Mouse (Mus musculus) small intestine, adult 10 weeks (tissue): ENCODE measurements around the gene Dlat. TPM values are rescaled to one million over a fixed set of nuclear protein-coding genes. Genes with fewer than 3 reads are reported as not detected.

ENCODE experiments used
- polyA plus RNA-seq: library from polyadenylated mRNA; stranded (reverse); fragments of 350-450 nt; fragmentation: Illumina TruSeq; extraction: RNeasy Lipid Tissue Mini Kit (QIAGEN cat#74804); gene quantifications from one replicate; pipeline ENCODE4 v1.2.3, GENCODE M21; 2014; ENCODE audit warnings: low replicate concordance

The Dlat gene
- polyA plus RNA-seq: 120 TPM

GRCm38 (mm10) chr9:50659392-50660217, at the start of gene Dlat:
Gene Dlat, minus strand, starts transcription at chr9:50659780.

GRCm38 (mm10) chr9:50616766-50617603, 42.6 kb downstream of the Dlat start, which contains the start of the genes Pih1d2 and Nkapd1:
Gene Pih1d2, plus strand, starts transcription at chr9:50617321.
Gene Nkapd1, minus strand, starts transcription at chr9:50617464.

GRCm38 (mm10) chr9:50603189-50603997, 56.2 kb downstream of the Dlat start, which contains the start of the genes Sdhd and Timm8b:
Gene Sdhd, minus strand, starts transcription at chr9:50603812.
Gene Timm8b, plus strand, starts transcription at chr9:50603910.

Other genes starting within 250 kb of the Dlat start
- 1.9 TPM for gene Plet1, start 165.3 kb downstream of the Dlat start, polyA plus RNA-seq
- 151 TPM for gene Pts, start 131.1 kb downstream of the Dlat start, polyA plus RNA-seq
- 1,608 TPM for gene Il18, start 105.0 kb downstream of the Dlat start, polyA plus RNA-seq
- gene Bco2, start 104.6 kb downstream of the Dlat start, polyA plus RNA-seq: 142 TPM
- 17.0 TPM for gene Tex12, start 98.5 kb downstream of the Dlat start, polyA plus RNA-seq
- gene Sdhd, start 56.0 kb downstream of the Dlat start, polyA plus RNA-seq: 577 TPM
- gene Timm8b, start 55.9 kb downstream of the Dlat start, polyA plus RNA-seq: 92.0 TPM
- 1.4 TPM for gene Pih1d2, start 42.5 kb downstream of the Dlat start, polyA plus RNA-seq
- 92.4 TPM for gene Nkapd1, start 42.3 kb downstream of the Dlat start, polyA plus RNA-seq
- 2.3 TPM for gene Dixdc1, start 79.7 kb upstream of the Dlat start, polyA plus RNA-seq
- gene 2310030G06Rik, start 86.8 kb upstream of the Dlat start, polyA plus RNA-seq: 78.6 TPM
- gene Cryab, start 91.5 kb upstream of the Dlat start, polyA plus RNA-seq: 1.9 TPM
- gene Hspb2, start 92.6 kb upstream of the Dlat start, polyA plus RNA-seq: not detected
- 5.8 TPM for gene Fdxacb1, start 108.5 kb upstream of the Dlat start, polyA plus RNA-seq
- gene Alg9, start 115.2 kb upstream of the Dlat start, polyA plus RNA-seq: 6.5 TPM
- gene 1110032A03Rik, start 115.7 kb upstream of the Dlat start, polyA plus RNA-seq: 77.2 TPM
- gene Ppp2r1b, start 185.5 kb upstream of the Dlat start, polyA plus RNA-seq: 11.5 TPM